Comparison of ENCODE assay signal across 16 mouse cellular contexts in the genomic region with DNA sequence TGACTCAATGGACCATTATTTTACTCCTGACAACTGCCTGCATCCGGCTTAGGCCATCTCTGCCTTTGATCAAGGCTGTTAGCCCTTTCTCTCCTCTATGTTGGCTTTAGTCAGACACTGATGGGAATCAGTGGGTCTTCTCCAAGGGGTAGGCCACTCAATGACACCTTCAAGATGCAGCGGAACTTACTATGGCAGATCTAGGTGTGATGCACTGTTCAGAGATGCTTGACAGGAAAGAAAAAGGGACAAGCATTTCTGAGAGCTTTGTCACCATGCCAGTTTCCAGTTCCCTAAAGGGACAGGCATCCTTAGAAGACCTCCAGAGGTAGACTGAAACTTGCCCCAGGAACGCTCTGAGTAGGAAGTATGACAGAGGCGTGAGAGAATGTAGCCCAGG.
"Had no signal": no experiment of that assay in that cellular context is flagged by ENCODE, and none has a peak within 500 bp of the region (broad histone marks: within the 10 kb centered on the region; RNA-seq: fewer than 3 reads in every experiment).

No protein-coding gene starts in this region.

- H3K27me3 ChIP-seq: midbrain, embryonic 15.5 days; neural tube, embryonic 13.5 days; neural tube, embryonic 15.5 days had no signal

- H3K9ac ChIP-seq: lung, embryonic 14.5 days; midbrain, embryonic 13.5 days; midbrain, embryonic 15.5 days; neural tube, embryonic 13.5 days; neural tube, embryonic 15.5 days had no signal

- H3K4me3 ChIP-seq: midbrain, embryonic 10.5 days; midbrain, embryonic 13.5 days; midbrain, embryonic 15.5 days; myocyte; neural tube, embryonic 13.5 days; neural tube, embryonic 15.5 days had no signal

- H3K9me3 ChIP-seq: midbrain, embryonic 10.5 days; midbrain, embryonic 13.5 days; midbrain, embryonic 15.5 days; neural tube, embryonic 13.5 days; neural tube, embryonic 15.5 days had no signal

- DNase-seq: lung, adult 18-20 months; lung, postnatal 4 days; retina, postnatal 1 day; right cerebral cortex, postnatal 25 days; right cerebral cortex, postnatal 4 days; spleen, adult 18-20 months; thymus, adult 18-20 months; thymus, postnatal 14 days; thymus, postnatal 36 days had no signal

- H3K36me3 ChIP-seq: midbrain, embryonic 10.5 days; midbrain, embryonic 13.5 days; midbrain, embryonic 15.5 days; neural tube, embryonic 13.5 days; neural tube, embryonic 15.5 days had no signal

- ATAC-seq: midbrain, embryonic 13.5 days; midbrain, embryonic 15.5 days had no signal

- H3K4me2 ChIP-seq: lung, embryonic 14.5 days; midbrain, embryonic 13.5 days; midbrain, embryonic 15.5 days; neural tube, embryonic 13.5 days; neural tube, embryonic 15.5 days had no signal

- H3K27ac ChIP-seq: midbrain, embryonic 10.5 days; midbrain, embryonic 13.5 days; midbrain, embryonic 15.5 days; neural tube, embryonic 13.5 days; neural tube, embryonic 15.5 days had no signal

- H3K4me1 ChIP-seq: midbrain, embryonic 10.5 days; midbrain, embryonic 13.5 days; midbrain, embryonic 15.5 days; neural tube, embryonic 15.5 days had no signal
